Mouse (Mus musculus): ENCODE measurements at regions not wholly inside any gene's neighbourhood (a gene's known extent, or its start where the extent isn't known, plus 50 kb on each side); places are given as distances from the start of the nearest gene placed in this dataset.
A peak's percentile ranks its signal among the peaks of the same experiment; 100 is the strongest.

GRCm38 (mm10) chr7:116959196-116959895, 421.4 kb upstream of the Xylt1 start:
- no peak overlapping the region for H3K4me3 ChIP-seq
- TF ChIP-seq CTCF (IDR thresholded peaks at IDR 0.05), result no peak
- no peak overlapping the region for H3K27ac ChIP-seq
- intact Hi-C loops (cut with DNase I), result no loop called here
- DNase-seq, result no peak

DNA sequence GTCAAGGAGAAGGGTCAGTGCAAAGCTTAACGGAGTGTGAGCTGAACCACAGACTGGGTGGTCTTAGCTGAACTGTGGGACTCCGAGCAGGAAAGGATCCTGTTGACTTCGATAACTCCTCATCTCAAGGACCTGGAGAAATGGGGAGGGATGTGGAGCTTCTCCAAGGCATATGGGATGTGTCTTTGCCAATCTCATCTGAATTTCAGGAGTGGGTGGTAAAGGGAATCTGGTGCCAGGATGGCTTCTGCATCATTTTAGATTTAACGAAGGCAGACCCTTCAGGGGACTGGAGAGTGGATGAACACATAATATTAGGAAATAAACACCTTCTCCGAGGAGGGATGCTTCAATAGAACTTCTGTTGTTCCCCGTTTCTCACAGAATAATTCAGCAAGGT, 416.9 kb upstream of the Xylt1 start:
- intact Hi-C loops (cut with DNase I), result no loop called here
- H3K4me3 ChIP-seq, result no peak overlapping the region
- H3K27ac ChIP-seq, result no peak overlapping the region
- DNase-seq, result no peak
- no peak for TF ChIP-seq CTCF (IDR thresholded peaks at IDR 0.05)

DNA sequence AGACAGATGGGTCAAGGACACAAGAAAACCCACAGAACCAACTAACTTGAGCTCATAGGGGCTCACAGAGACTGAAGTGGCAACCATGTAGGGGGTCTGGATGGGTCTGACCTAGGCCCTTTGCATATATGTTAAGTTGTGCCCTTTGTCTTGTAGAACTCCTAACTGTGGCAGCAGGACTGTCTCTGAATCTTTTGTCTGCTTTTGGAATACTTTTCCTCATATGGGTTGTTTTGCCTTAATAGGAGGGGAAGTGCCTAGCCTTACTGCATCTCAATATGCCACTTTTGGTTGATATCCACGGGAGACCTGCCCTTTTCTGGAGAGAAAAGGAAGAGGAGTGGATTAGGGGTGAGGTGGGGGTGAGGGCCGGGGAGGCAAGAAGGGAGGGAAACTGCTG, 389.4 kb upstream of the Xylt1 start:
- no peak for DNase-seq
- intact Hi-C loops (cut with DNase I), result no loop called here
- no peak for TF ChIP-seq CTCF (IDR thresholded peaks at IDR 0.05)
- Histone ChIP-seq H3K4me3 (no peak overlapping the region), H3K27ac (no peak overlapping the region)

DNA sequence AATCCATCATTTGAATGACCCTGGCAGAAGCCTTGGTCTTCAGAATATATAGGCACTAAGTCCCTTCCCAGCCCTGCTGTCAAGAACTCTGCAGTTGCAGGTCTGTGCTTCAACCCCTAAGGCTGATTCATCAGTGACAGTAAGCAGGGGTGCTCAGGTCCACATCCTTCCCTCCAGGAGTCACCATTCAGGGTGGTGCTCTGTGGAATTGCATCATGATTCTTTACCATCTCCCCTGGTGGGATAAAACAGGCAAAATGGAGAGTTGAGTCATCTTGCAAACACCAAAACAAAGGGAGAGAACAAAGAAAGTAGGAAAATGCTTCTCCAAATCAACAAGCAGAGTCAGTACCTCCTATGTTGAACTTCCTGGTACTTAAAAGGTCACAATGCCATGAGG, 388.6 kb upstream of the Xylt1 start:
- intact Hi-C loops (cut with DNase I), result no loop called here
- no peak overlapping the region for H3K27ac ChIP-seq
- no peak for TF ChIP-seq CTCF (IDR thresholded peaks at IDR 0.05)
- DNase-seq, result no peak
- H3K4me3 ChIP-seq, result no peak overlapping the region

DNA sequence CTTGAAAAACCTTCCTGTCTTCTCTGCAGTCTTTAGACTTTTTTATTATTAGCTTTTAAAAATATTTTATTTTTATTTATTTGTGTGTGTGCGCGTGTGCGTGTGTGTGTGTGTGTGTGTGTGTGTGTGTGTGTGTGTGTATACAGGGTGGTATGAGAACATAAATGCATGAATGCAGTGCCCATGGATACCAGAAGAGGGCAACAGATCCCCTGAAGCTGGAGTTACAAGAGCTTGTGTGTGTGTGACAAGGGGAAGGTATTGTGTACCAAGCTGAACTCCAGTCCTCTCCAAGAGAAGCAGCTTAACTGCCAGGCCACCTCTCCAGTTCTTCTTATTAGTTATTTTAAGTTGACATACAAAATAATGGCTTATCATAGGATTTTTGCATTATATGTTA, 385.0 kb upstream of the Xylt1 start:
- H3K4me3 ChIP-seq, result no peak overlapping the region
- DNase-seq, result no peak
- no peak overlapping the region for H3K27ac ChIP-seq
- intact Hi-C loops (cut with DNase I), result no loop called here
- no peak for TF ChIP-seq CTCF (IDR thresholded peaks at IDR 0.05)

DNA sequence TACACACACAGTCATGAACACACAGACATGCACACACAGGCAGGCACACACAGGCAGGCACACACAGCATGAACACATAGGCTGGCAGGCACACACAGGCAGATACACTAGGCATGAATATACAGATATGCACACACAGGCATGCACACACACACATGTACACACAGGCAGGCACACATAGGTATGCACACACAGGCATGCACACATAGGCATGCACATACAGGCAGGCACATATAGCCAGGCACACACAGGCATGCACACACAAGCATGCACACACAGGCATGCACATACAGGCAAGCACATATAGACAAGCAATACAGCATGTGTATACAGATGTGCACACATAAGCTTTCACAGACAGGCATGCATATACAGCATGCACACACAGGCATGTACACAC, 377.6 kb upstream of the Xylt1 start:
- Histone ChIP-seq H3K27ac (no peak overlapping the region), H3K4me3 (no peak overlapping the region)
- intact Hi-C loops (cut with DNase I), result no loop called here
- no peak for DNase-seq
- no peak for TF ChIP-seq CTCF (IDR thresholded peaks at IDR 0.05)

- Histone ChIP-seq H3K27ac (no peak overlapping the region), H3K4me3 (no peak overlapping the region)
- intact Hi-C loops (cut with DNase I), result no loop called here
- no peak for DNase-seq
- TF ChIP-seq CTCF (IDR thresholded peaks at IDR 0.05), result no peak
Observed at GRCm38 (mm10) chr7:117018349-117018748, 362.4 kb upstream of the Xylt1 start.

DNA sequence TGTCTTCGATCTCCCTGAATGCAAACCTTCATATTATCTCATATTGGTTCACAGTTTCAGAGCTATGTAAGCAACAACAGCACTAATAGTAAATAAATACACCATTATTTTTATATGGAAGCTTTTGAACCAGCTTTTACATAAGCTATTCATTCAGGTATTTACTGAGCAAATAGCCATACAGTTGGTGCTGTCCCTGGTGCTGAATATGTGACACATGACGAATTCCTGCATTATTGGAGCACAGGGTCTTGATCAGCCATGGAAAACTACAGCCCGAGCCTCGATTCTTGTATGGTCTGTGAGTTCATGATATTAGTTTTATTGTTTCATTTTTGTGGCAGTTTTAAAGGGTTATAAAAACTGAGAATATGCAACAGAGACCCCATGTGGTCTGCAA, 359.1 kb upstream of the Xylt1 start:
- H3K4me3 ChIP-seq, result no peak overlapping the region
- intact Hi-C loops (cut with DNase I), result no loop called here
- DNase-seq, result no peak
- no peak overlapping the region for H3K27ac ChIP-seq
- TF ChIP-seq CTCF (IDR thresholded peaks at IDR 0.05), result no peak

- Histone ChIP-seq H3K4me3 (no peak overlapping the region), H3K27ac (no peak overlapping the region)
- DNase-seq, result no peak
- no peak for TF ChIP-seq CTCF (IDR thresholded peaks at IDR 0.05)
- intact Hi-C loops (cut with DNase I), result no loop called here
Observed at GRCm38 (mm10) chr7:117044926-117045325, 335.9 kb upstream of the Xylt1 start.

DNA sequence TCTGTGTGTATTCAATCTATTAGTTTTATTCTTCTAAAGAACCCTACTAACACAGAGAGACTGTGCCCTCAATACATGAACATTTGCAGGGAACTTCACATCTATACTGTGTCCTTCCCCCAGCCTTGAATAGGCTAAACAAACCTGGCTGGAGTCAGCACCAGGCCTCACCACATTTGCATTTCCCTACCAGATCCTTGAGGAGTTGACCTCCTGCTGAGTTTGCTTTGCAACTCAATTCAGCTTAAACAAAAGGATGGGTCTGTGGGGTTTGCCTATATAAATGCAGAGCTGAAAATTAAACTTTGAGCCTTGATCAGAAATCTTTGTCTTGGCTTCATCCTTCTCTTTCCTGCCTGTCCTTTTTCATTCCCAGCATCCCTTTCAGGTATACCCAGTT, 331.5 kb upstream of the Xylt1 start:
- no peak for TF ChIP-seq CTCF (IDR thresholded peaks at IDR 0.05)
- H3K4me3 ChIP-seq, result no peak overlapping the region
- no peak overlapping the region for H3K27ac ChIP-seq
- DNase-seq, result no peak
- intact Hi-C loops (cut with DNase I), result no loop called here

DNA sequence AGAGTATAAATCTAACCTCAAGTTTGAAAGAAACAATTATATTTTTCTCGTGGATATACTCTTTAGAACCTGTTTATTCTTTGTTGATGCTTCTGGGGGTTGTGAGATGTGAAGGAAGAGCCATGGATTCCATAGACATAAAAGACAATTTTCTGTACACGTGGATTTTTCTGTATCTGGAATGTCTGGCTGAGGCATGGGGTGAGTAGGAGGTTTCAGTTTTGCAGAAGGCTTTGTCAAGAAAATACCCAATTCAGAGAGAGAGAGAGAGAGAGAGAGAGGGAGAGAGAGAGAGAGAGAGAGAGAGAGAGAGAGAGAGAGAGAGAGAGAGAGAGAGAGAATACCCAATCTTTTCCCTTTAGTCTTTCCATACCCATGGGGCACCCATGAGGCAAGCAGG, 315.0 kb upstream of the Xylt1 start:
- DNase-seq, result no peak
- intact Hi-C loops (cut with DNase I), result no loop called here
- Histone ChIP-seq H3K4me3 (no peak overlapping the region), H3K27ac (no peak overlapping the region)
- no peak for TF ChIP-seq CTCF (IDR thresholded peaks at IDR 0.05)

DNA sequence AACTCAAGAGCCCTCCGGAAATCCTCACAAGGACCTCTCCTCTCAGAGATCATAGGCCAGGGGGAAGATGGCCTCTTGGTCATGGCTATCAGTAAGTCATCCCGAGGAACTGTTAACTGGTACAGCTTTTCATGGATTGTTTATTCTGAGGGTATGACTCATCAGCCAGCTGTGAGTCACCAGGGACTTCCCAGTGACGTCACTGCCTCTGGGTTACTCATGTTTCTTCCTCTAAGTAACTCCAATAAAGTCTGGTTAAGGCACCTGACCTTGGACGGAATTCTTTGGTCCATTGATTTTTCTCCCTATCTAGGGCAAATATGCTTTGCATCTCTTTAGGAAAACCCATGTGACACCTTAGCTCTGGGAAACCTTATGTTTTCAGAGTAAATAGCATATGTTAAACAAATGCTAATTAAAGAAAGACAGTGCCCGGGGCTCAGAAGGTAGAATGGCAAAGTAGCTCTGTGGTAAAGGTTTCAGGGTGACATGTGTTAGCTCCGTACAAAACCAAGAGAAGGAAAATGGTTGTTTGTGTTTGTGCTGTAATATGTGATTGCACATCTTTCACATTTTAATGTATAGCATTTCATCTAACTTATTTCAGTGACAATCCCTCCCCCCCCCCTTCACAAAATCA, 289.7 kb upstream of the Xylt1 start:
- intact Hi-C loops (cut with DNase I), result no loop called here
- Histone ChIP-seq H3K27ac (no peak overlapping the region), H3K4me3 (no peak overlapping the region)
- DNase-seq, result peak; percentile 25
- TF ChIP-seq CTCF (IDR thresholded peaks at IDR 0.05), result no peak

DNA sequence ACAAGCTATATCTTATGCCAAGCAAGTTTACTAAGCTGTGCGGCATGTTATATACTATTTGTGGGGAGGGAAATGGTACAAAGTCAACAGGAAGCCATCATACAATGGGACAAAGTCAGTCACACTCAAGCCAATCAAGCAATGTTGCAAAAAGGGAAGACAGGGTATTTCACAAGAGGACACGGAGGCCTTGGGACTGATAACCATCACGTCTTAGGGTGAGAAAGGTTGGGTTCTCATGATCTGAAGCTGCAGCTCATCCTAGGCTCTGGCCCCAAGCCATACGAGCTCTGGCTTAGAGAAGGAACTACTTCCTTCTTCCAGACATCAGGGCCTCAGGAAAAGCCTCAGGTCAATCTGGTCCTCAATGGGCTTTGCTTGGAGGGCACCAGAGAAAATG, 287.9 kb upstream of the Xylt1 start:
- intact Hi-C loops (cut with DNase I), result no loop called here
- H3K27ac ChIP-seq, result no peak overlapping the region
- no peak for DNase-seq
- no peak overlapping the region for H3K4me3 ChIP-seq
- no peak for TF ChIP-seq CTCF (IDR thresholded peaks at IDR 0.05)

DNA sequence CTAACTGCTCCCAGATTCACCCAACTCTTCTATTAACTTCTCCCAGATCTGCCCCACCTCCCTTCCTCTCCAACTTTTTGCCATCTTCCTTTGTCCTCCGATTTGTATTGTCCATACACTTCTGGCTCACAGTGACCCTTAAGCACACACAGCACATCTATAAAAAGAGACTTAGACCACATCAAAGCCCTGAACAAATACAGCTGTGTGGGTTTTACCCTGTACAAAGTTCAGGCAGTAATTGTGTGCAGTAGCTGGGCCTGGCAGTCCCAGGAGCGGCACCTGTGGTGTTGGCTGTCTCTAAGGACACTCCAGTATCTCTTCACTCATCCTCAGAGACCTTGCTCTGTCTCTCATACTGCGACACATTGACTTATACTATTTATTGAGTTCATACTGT, 283.2 kb upstream of the Xylt1 start:
- DNase-seq, result no peak
- TF ChIP-seq CTCF (IDR thresholded peaks at IDR 0.05), result no peak
- intact Hi-C loops (cut with DNase I), result no loop called here
- no peak overlapping the region for H3K4me3 ChIP-seq
- no peak overlapping the region for H3K27ac ChIP-seq

Data from gastrocnemius, adult 2 months (tissue).